Mouse (Mus musculus) hindbrain, postnatal 0 days (tissue): ENCODE measurements around the gene Mrtfb. TPM values are rescaled to one million over a fixed set of nuclear protein-coding genes. Genes with fewer than 3 reads are reported as not detected.

ENCODE experiments used
- ATAC-seq: fragments of 200-750 bp; cut with Nextera tagmentation; 2 replicates; pipeline ENCODE4 v1.8.0; 2017; ENCODE audit warnings: mild to moderate bottlenecking, moderate TSS enrichment, moderate library complexity
- DNase-seq: peaks from one replicate; pipeline ENCODE4 v3.0.0-alpha.2; 2015; ENCODE audit warnings: low spot score
- H3K27ac ChIP-seq: fragments of 300-500 bp; sonication (generic); 2 replicates; pipeline ENCODE4 v1.5.1; 2014; ENCODE audit warnings: mild to moderate bottlenecking
- H3K27me3 ChIP-seq: fragments of 300-500 bp; sonication (generic); 2 replicates; pipeline ENCODE4 v1.6.1; 2014; ENCODE audit warnings: low read length, mixed read lengths; ENCODE audit not compliant: insufficient read depth
- H3K36me3 ChIP-seq: fragments of 300-500 bp; sonication (generic); 2 replicates; pipeline ENCODE4 v1.6.1; 2014; ENCODE audit warnings: low read length, mixed read lengths; ENCODE audit not compliant: insufficient read depth
- H3K4me1 ChIP-seq: fragments of 300-500 bp; sonication (generic); 2 replicates; pipeline ENCODE4 v1.6.1; 2014; ENCODE audit warnings: antibody characterized with exemption, low read length, mixed read lengths; ENCODE audit not compliant: insufficient read depth
- H3K4me2 ChIP-seq: fragments of 300-500 bp; sonication (generic); 2 replicates; pipeline ENCODE4 v1.6.1; 2014; ENCODE audit warnings: low read depth, mild to moderate bottlenecking, low read length, moderate library complexity, mixed read lengths
- H3K4me3 ChIP-seq: fragments of 300-500 bp; sonication (generic); 2 replicates; pipeline ENCODE4 v1.5.1; 2014; ENCODE audit warnings: low read length
- H3K9ac ChIP-seq: fragments of 300-500 bp; sonication (generic); replicated peaks from 2 replicates; pipeline ENCODE4 v1.6.1; 2014; ENCODE audit warnings: mild to moderate bottlenecking, low read length, moderate library complexity, mixed read lengths
- H3K9me3 ChIP-seq: fragments of 300-500 bp; sonication (generic); 2 replicates; pipeline ENCODE4 v1.6.1; 2016; ENCODE audit warnings: low read length, mixed read lengths
- CTCF ChIP-seq: IDR thresholded peaks from 2 replicates; pipeline ENCODE4 v1.5.1; 2016; ENCODE audit warnings: antibody characterized with exemption, control low read depth, low read depth
- WGBS: fragments of 180-500 bp; shearing (Covaris S2); extraction: QIAGEN DNeasy Blood & Tissue Kit; methylation state at CpG from one replicate; pipeline ENCODE4 v1.1.7; 2014; 5-methylcytosine and 5-hydroxymethylcytosine counted together
- polyA plus RNA-seq: library from polyadenylated mRNA; unstranded; fragments of >200 nt; fragmentation: Nextera tagmentation; extraction: Ambion mirVana; gene quantifications from 2 replicates; pipeline ENCODE4 v1.2.1, GENCODE M21; 2015
- total RNA-seq: library from RNA; depleted of rRNA; stranded (reverse); fragments of >200 nt; gene quantifications from 2 replicates; pipeline ENCODE4 v1.2.3, GENCODE M21; 2014

Mrtfb gene
- total and polyA plus RNA-seq, 2 experiments from 2014 or later: 11.5 to 20.0 TPM

- no peaks in the 10 kb centered on the region for H3K9me3 ChIP-seq
- 78% methylated on average over 3 of the region's 3 CpGs for WGBS
- H3K4me1 ChIP-seq: no peaks in the 10 kb centered on the region
- no peak for TF ChIP-seq CTCF
- no peak for DNase-seq
- ATAC-seq: no peak
- H3K4me3 ChIP-seq: no peak overlapping the region
- no peak overlapping the region for H3K4me2 ChIP-seq
- no peak overlapping the region for H3K9ac ChIP-seq
- H3K27me3 ChIP-seq: no peaks in the 10 kb centered on the region
- H3K36me3 ChIP-seq: no peaks in the 10 kb centered on the region
- H3K27ac ChIP-seq: no peak overlapping the region
Observed at GRCm38 (mm10) chr16:13246855-13247254, 9.4 kb upstream of the Mrtfb start.

GRCm38 (mm10) chr16:13250061-13250460 is 6.2 kb upstream of the Mrtfb start:
- WGBS: 75% methylated on average over 5 of the region's 5 CpGs
- H3K4me1 ChIP-seq: no peaks in the 10 kb centered on the region
- H3K36me3 ChIP-seq: no peaks in the 10 kb centered on the region
- no peak overlapping the region for H3K9ac ChIP-seq
- no peak overlapping the region for H3K27ac ChIP-seq
- no peak overlapping the region for H3K4me3 ChIP-seq
- ATAC-seq (no peak), DNase-seq (no peak)
- no peak for TF ChIP-seq CTCF
- no peaks in the 10 kb centered on the region for H3K27me3 ChIP-seq
- H3K4me2 ChIP-seq: no peak overlapping the region
- H3K9me3 ChIP-seq: no peaks in the 10 kb centered on the region

DNA sequence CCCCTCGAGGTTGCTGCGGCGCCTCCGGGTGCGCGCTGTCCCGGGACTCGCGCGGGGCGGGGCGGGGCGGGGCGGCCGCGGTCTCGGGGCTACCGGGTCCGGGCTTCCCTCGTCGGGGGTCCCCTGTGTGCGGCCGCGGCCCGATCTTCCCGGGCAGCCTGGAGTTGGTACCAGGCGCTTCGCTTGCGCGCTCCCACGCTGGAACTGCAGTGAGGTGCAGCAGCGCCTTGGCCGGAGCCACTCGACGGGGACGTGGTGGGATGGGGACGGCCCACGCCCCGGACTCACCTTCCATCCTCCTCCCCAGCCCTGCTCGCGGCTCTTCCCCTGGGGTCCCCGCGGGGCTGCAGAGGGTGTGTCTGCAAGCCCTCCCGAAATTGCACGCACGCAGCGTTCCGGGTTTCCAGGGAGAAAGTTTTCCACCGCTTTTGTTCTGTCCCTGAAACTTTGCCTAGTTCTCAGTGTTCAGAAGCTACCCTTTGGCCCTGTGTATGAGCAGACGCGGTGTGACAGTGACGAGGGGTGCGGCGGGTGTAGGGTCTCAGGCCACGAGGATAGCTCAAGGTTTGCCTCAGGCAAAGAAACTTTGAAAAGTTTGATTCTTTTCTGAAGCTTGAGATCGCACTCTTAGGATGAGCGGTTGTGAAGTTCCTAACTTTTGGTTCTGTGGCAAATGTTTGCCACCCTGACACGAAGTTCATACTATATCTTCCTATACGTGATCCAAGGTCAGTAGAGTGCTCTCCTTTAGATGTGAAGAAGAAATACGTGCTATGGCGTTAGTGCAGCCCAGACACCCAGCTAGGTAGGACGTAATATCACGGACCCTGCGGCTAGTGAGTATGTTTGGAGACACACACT is 616 bp downstream of the Mrtfb start:
- peak overlapping the region; percentile 85 for H3K27ac ChIP-seq
- ATAC-seq: peak; percentile 80
- H3K4me1 ChIP-seq: peaks cover 9% of the 10 kb centered on the region
- H3K4me2 ChIP-seq: peak overlapping the region; percentile 98
- H3K9ac ChIP-seq: peak overlapping the region; percentile 89
- TF ChIP-seq CTCF: no peak
- no peaks in the 10 kb centered on the region for H3K27me3 ChIP-seq
- peak overlapping the region; percentile 89 for H3K4me3 ChIP-seq
- no peaks in the 10 kb centered on the region for H3K9me3 ChIP-seq
- DNase-seq: no peak
- WGBS: 6% methylated on average over 61 of the region's 64 CpGs
- no peaks in the 10 kb centered on the region for H3K36me3 ChIP-seq

DNA sequence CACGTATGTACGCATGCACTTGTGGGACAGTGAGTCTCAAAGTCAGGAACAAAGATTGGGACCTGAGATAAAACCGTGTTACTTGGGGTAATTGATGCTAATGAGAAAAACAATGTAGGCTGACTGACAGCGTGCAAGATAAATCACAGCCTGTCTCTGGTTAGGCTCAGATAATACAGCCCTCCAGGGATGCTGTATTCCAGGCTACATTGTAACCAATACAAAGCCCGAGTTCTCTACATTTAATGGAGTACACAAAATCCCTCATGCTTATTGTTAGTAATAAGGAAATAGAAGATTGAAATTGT is 1.2 kb downstream of the Mrtfb start:
- WGBS: 19% methylated on average over 5 of the region's 5 CpGs
- Histone ChIP-seq H3K4me3 (peak overlapping the region; percentile 89), H3K9ac (no peak overlapping the region), H3K27ac (no peak overlapping the region), H3K9me3 (no peaks in the 10 kb centered on the region), H3K27me3 (no peaks in the 10 kb centered on the region), H3K4me1 (peaks cover 9% of the 10 kb centered on the region), H3K4me2 (peak overlapping the region; percentile 98), H3K36me3 (no peaks in the 10 kb centered on the region)
- DNase-seq (no peak), ATAC-seq (no peak)
- TF ChIP-seq CTCF: no peak

- H3K4me2 ChIP-seq: no peak overlapping the region
- no peaks in the 10 kb centered on the region for H3K9me3 ChIP-seq
- H3K27me3 ChIP-seq: no peaks in the 10 kb centered on the region
- WGBS: 81% methylated on average over 2 of the region's 2 CpGs
- H3K4me3 ChIP-seq: no peak overlapping the region
- H3K9ac ChIP-seq: no peak overlapping the region
- H3K4me1 ChIP-seq: peaks cover 9% of the 10 kb centered on the region
- ATAC-seq (no peak), DNase-seq (no peak)
- H3K27ac ChIP-seq: no peak overlapping the region
- H3K36me3 ChIP-seq: no peaks in the 10 kb centered on the region
- TF ChIP-seq CTCF: no peak
Observed at GRCm38 (mm10) chr16:13259026-13259425, 2.7 kb downstream of the Mrtfb start.

DNA sequence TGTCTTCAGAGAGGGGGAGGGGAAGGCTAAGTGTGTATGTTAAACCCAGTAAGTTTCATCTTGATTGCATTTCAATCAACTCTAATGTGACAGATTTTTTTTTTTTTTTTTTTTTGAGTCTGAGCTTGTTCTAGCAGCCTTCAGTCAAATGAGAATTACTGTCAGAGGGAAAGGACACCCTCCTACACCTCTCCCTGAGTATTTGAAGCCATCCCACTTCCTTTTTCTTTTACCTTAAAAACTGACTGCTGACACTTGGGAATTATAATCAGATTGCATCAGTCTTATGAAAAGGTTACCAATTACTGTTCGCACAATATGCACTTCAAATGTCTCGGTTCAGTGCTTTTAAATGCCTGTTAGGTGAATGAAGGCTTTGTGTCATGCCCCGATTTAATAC is 10.0 kb downstream of the Mrtfb start:
- ATAC-seq: no peak
- no peak for TF ChIP-seq CTCF

GRCm38 (mm10) chr16:13267350-13267904 is 11.1 kb downstream of the Mrtfb start:
- Histone ChIP-seq H3K4me1 (no peaks in the 10 kb centered on the region), H3K9ac (no peak overlapping the region), H3K4me2 (no peak overlapping the region), H3K27ac (no peak overlapping the region), H3K27me3 (no peaks in the 10 kb centered on the region), H3K4me3 (no peak overlapping the region), H3K36me3 (no peaks in the 10 kb centered on the region; the same call in 1 of the 2 replicates), H3K9me3 (no peaks in the 10 kb centered on the region)
- no peak for DNase-seq
- ATAC-seq: no peak
- no peak for TF ChIP-seq CTCF
- WGBS: 91% methylated on average over 3 of the region's 3 CpGs

More for the DNA sequence above, 10.0 kb downstream of the Mrtfb start:
- Histone ChIP-seq H3K4me1 (no peaks in the 10 kb centered on the region), H3K27ac (no peak overlapping the region), H3K36me3 (no peaks in the 10 kb centered on the region; the same call in 1 of the 2 replicates), H3K4me3 (no peak overlapping the region), H3K9ac (no peak overlapping the region), H3K4me2 (no peak overlapping the region), H3K9me3 (no peaks in the 10 kb centered on the region), H3K27me3 (no peaks in the 10 kb centered on the region)
- DNase-seq: no peak
- 36% methylated on average over 3 of the region's 3 CpGs for WGBS
